Mouse (Mus musculus) small intestine, adult 2 months (tissue): ENCODE measurements around the gene Mier2.

Experiments
- CTCF ChIP-seq: fragments of 200-500 bp; IDR thresholded peaks from 2 replicates; pipeline ENCODE4 v1.5.1; 2012; ENCODE audit warnings: low read depth, mild to moderate bottlenecking, control low read depth, inconsistent platforms, low read length, moderate library complexity, mixed read lengths; ENCODE audit not compliant: insufficient replicate concordance, insufficient read length; ENCODE audit errors: extremely low read depth
- POLR2A ChIP-seq: fragments of 200-500 bp; IDR thresholded peaks from 2 replicates; pipeline ENCODE4 v1.6.1; 2012; ENCODE audit warnings: low read depth, mild to moderate bottlenecking, control low read depth, inconsistent platforms, low read length, moderate library complexity

- no peak for TF ChIP-seq POLR2A
- TF ChIP-seq CTCF: no peak
These were observed 12.8 kb downstream of the Mier2 start for GRCm38 (mm10) chr10:79542171-79542570.
